Mouse (Mus musculus) G1E (cell line): ENCODE results near the gene Trak1. TPM values are rescaled to one million over a fixed set of nuclear protein-coding genes. Genes with fewer than 3 reads are reported as not detected.

Source experiments
- ATAC-seq: 2 replicates; pipeline ENCODE4 v1.8.0; 2016; ENCODE audit warnings: mild to moderate bottlenecking; ENCODE audit not compliant: insufficient number of reproducible peaks, poor library complexity, low FRiP score, severe bottlenecking; ENCODE audit errors: extremely low read depth
- DNase-seq: peaks from one replicate; pipeline ENCODE4 v3.0.0; 2012; ENCODE audit warnings: low spot score
- H3K27me3 ChIP-seq: 2 replicates; pipeline ENCODE4 v1.6.1; 2012; ENCODE audit warnings: mild to moderate bottlenecking, low read length, inconsistent platforms; ENCODE audit not compliant: insufficient read depth
- H3K36me3 ChIP-seq: replicated peaks from 2 replicates; pipeline ENCODE3; 2012; ENCODE audit warnings: mild to moderate bottlenecking, inconsistent platforms
- H3K4me1 ChIP-seq: 2 replicates; pipeline ENCODE4 v1.6.1; 2012; ENCODE audit warnings: low read depth, low read length, inconsistent platforms, mixed read lengths; ENCODE audit not compliant: insufficient read depth
- H3K4me3 ChIP-seq: 2 replicates; pipeline ENCODE4 v1.5.1; 2012; ENCODE audit warnings: low read depth, mild to moderate bottlenecking, inconsistent platforms, low read length, moderate library complexity, mixed read lengths
- H3K9me3 ChIP-seq: replicated peaks from 2 replicates; pipeline ENCODE4 v1.6.1; 2012; ENCODE audit warnings: inconsistent platforms
- CTCF ChIP-seq: IDR thresholded peaks from 2 replicates; pipeline ENCODE4 v1.5.1; 2012; ENCODE audit warnings: low read depth, low read length, inconsistent platforms, mixed read lengths
- GATA1 ChIP-seq: IDR thresholded peaks from 2 replicates; pipeline ENCODE4 v1.6.1; 2012; ENCODE audit warnings: borderline replicate concordance, low read length, inconsistent platforms, mixed read lengths
- GATA2 ChIP-seq: IDR thresholded peaks from 2 replicates; pipeline ENCODE4 v1.6.1; 2012; ENCODE audit warnings: low read depth, low read length, inconsistent platforms, borderline replicate concordance
- POLR2AphosphoS5 ChIP-seq: IDR thresholded peaks from 2 replicates; pipeline ENCODE4 v1.6.1; 2012; ENCODE audit warnings: low read depth, low read length, inconsistent platforms; ENCODE audit not compliant: insufficient replicate concordance
- TAL1 ChIP-seq: conservative IDR thresholded peaks from 2 replicates; pipeline ENCODE4 v1.6.1; 2012; ENCODE audit warnings: low read depth, low read length, inconsistent platforms, mixed read lengths
- polyA plus RNA-seq: library from polyadenylated mRNA; stranded (reverse); fragments of >175 nt; gene quantifications from 2 replicates; pipeline ENCODE4 v1.2.3, GENCODE M21; 2012
- total RNA-seq, 2 experiments: library from RNA; stranded (forward) in 1 of 2; stranded (reverse) in 1 of 2; fragments of 200-1000 nt in 1 of 2; fragments of >200 nt in 1 of 2; fragmentation: Nextera tagmentation in 1 of 2; gene quantifications; 2 replicates each; pipeline ENCODE4 v1.2.3; 2014 to 2017

The Trak1 gene
- total and polyA plus RNA-seq, 3 experiments, result 13.6 to 35.7 (median 21.3) TPM

GRCm38 (mm10) chr9:121305456-121305855 is 8.2 kb downstream of the Trak1 start:
- H3K27me3 ChIP-seq, result no peaks in the 10 kb centered on the region
- peaks cover 69% of the 10 kb centered on the region for H3K36me3 ChIP-seq
- TF ChIP-seq GATA2 (no peak), GATA1 (no peak), POLR2AphosphoS5 (no peak), CTCF (no peak), TAL1 (no peak)
- H3K4me3 ChIP-seq, result no peak overlapping the region
- peaks cover 31% of the 10 kb centered on the region for H3K4me1 ChIP-seq
- ATAC-seq (no peak), DNase-seq (no peak)
- no peaks in the 10 kb centered on the region for H3K9me3 ChIP-seq

GRCm38 (mm10) chr9:121309287-121309686 is 12.0 kb downstream of the Trak1 start:
- peaks cover 53% of the 10 kb centered on the region for H3K36me3 ChIP-seq
- ATAC-seq (no peak), DNase-seq (no peak)
- H3K4me3 ChIP-seq, result no peak overlapping the region
- TF ChIP-seq POLR2AphosphoS5 (no peak), GATA1 (no peak)
- peaks cover 34% of the 10 kb centered on the region for H3K4me1 ChIP-seq
- no peaks in the 10 kb centered on the region for H3K27me3 ChIP-seq
- H3K9me3 ChIP-seq, result no peaks in the 10 kb centered on the region

- H3K4me3 ChIP-seq, result no peak overlapping the region
- no peaks in the 10 kb centered on the region for H3K9me3 ChIP-seq
- peaks cover 50% of the 10 kb centered on the region for H3K36me3 ChIP-seq
- no peaks in the 10 kb centered on the region for H3K27me3 ChIP-seq
- ATAC-seq (no peak), DNase-seq (no peak)
- no peak for TF ChIP-seq GATA1
- no peak for TF ChIP-seq POLR2AphosphoS5
- TF ChIP-seq CTCF, result no peak
- TF ChIP-seq GATA2, result no peak
- TF ChIP-seq TAL1, result no peak
- peaks cover 43% of the 10 kb centered on the region for H3K4me1 ChIP-seq
Observed at GRCm38 (mm10) chr9:121310501-121310900, 13.2 kb downstream of the Trak1 start.

- ATAC-seq (no peak), DNase-seq (no peak)
- Histone ChIP-seq H3K27me3 (no peaks in the 10 kb centered on the region), H3K4me3 (no peak overlapping the region), H3K4me1 (peaks cover 51% of the 10 kb centered on the region), H3K36me3 (peaks cover 44% of the 10 kb centered on the region), H3K9me3 (no peaks in the 10 kb centered on the region)
- TF ChIP-seq GATA1 (no peak), CTCF (no peak), GATA2 (no peak)
Observed at GRCm38 (mm10) chr9:121311846-121312236, 14.5 kb downstream of the Trak1 start.

- H3K36me3 ChIP-seq, result peaks cover 39% of the 10 kb centered on the region
Observed at GRCm38 (mm10) chr9:121312237-121312891, 15.1 kb downstream of the Trak1 start.

GRCm38 (mm10) chr9:121313656-121314374 is 16.5 kb downstream of the Trak1 start:
- Histone ChIP-seq H3K27me3 (no peaks in the 10 kb centered on the region), H3K4me3 (peak overlapping the region; percentile 66; the same call in 1 of the 2 replicates), H3K36me3 (peaks cover 41% of the 10 kb centered on the region), H3K4me1 (peaks cover 66% of the 10 kb centered on the region), H3K9me3 (no peaks in the 10 kb centered on the region)
- peak; percentile 79 for DNase-seq
- ATAC-seq, result peak; percentile 88
- no peak for TF ChIP-seq CTCF
- TF ChIP-seq POLR2AphosphoS5, result no peak
- no peak for TF ChIP-seq GATA1

More at GRCm38 (mm10) chr9:121312237-121312891, 15.1 kb downstream of the Trak1 start:
- no peak overlapping the region for H3K4me3 ChIP-seq
- no peaks in the 10 kb centered on the region for H3K27me3 ChIP-seq
- peaks cover 57% of the 10 kb centered on the region for H3K4me1 ChIP-seq
- no peak for ATAC-seq
- TF ChIP-seq CTCF (no peak), TAL1 (no peak), GATA2 (no peak), GATA1 (no peak), POLR2AphosphoS5 (no peak)
- H3K9me3 ChIP-seq, result no peaks in the 10 kb centered on the region
- no peak for DNase-seq
